Mouse (Mus musculus) forebrain, embryonic 11.5 days (tissue): ENCODE measurements at regions not wholly inside any gene's neighbourhood (a gene's known extent, or its start where the extent isn't known, plus 50 kb on each side); places are given as distances from the start of the nearest gene placed in this dataset.

Experiments used
- ATAC-seq: fragments of 200-750 bp; cut with Nextera tagmentation; replicated peaks from 2 replicates; pipeline ENCODE4 v1.8.0; 2017; ENCODE audit warnings: moderate TSS enrichment; ENCODE audit not compliant: low FRiP score
- DNase-seq: peaks from one replicate; pipeline ENCODE4 v3.0.0-alpha.2; 2017; ENCODE audit warnings: low spot score
- H3K27ac ChIP-seq: fragments of 300-500 bp; sonication (generic); 2 replicates; pipeline ENCODE4 v1.5.1; 2014; ENCODE audit warnings: low read depth, low read length
- H3K27me3 ChIP-seq: fragments of 300-500 bp; sonication (generic); 2 replicates; pipeline ENCODE4 v1.6.1; 2014; ENCODE audit warnings: mild to moderate bottlenecking, low read length, mixed read lengths; ENCODE audit not compliant: control insufficient read depth, insufficient read depth
- H3K36me3 ChIP-seq: fragments of 300-500 bp; sonication (generic); 2 replicates; pipeline ENCODE4 v1.6.1; 2014; ENCODE audit warnings: mild to moderate bottlenecking, low read length, moderate library complexity, mixed read lengths; ENCODE audit not compliant: control insufficient read depth, insufficient read depth
- H3K4me1 ChIP-seq: fragments of 300-500 bp; sonication (generic); replicated peaks from 2 replicates; pipeline ENCODE4 v1.6.1; 2014; ENCODE audit warnings: low read length, mixed read lengths; ENCODE audit not compliant: control insufficient read depth, insufficient read depth
- H3K4me2 ChIP-seq: fragments of 300-500 bp; sonication (generic); 2 replicates; pipeline ENCODE4 v1.6.1; 2014; ENCODE audit warnings: low read depth, mild to moderate bottlenecking, low read length, moderate library complexity, mixed read lengths; ENCODE audit not compliant: severe bottlenecking
- H3K4me3 ChIP-seq: fragments of 300-500 bp; sonication (generic); 2 replicates; pipeline ENCODE4 v1.5.1; 2014; ENCODE audit warnings: low read depth, low read length
- H3K9ac ChIP-seq: fragments of 300-500 bp; sonication (generic); 2 replicates; pipeline ENCODE4 v1.6.1; 2014; ENCODE audit warnings: low read length
- H3K9me3 ChIP-seq: fragments of 300-500 bp; sonication (generic); 2 replicates; pipeline ENCODE4 v1.6.1; 2016; ENCODE audit warnings: low read length, mixed read lengths; ENCODE audit not compliant: control insufficient read depth
- WGBS: fragments of 180-500 bp; shearing (Covaris S2); extraction: QIAGEN DNeasy Blood & Tissue Kit; methylation state at CpG from one replicate; pipeline ENCODE4 v1.1.7; 2014; 5-methylcytosine and 5-hydroxymethylcytosine counted together

DNA sequence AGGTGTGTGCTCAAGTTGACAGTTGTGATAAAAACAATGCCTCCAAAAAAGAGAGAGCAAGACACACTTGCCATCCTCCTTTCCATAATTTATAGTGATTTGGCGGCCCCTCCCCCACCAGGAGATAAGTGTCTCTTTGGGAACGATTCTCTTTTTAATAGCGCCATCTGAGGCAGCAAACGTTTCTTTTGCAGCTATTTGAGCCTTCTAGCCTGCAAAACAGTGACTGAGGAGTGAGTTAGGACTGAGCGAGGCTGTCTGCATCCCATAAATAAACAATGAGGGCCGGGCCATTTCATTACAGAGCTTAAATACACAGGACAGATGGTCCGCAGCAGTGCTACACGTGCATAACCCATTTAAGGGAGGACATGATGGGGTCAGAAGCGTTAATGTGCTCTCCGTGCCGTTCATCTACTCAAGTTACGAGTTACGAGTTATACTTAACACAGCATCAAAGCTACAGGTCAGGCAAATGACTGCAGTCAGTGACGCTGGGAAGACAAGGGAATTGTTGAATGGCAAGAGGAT is 99.0 kb upstream of the Slc25a26 start:
- Histone ChIP-seq H3K9ac (no peak overlapping the region), H3K9me3 (no peaks in the 10 kb centered on the region), H3K27ac (peak overlapping the region; percentile 26; the same call in 1 of the 2 replicates), H3K27me3 (no peaks in the 10 kb centered on the region), H3K4me3 (peak overlapping the region; percentile 8; the same call in 1 of the 2 replicates), H3K4me1 (peaks cover 15% of the 10 kb centered on the region), H3K36me3 (no peaks in the 10 kb centered on the region), H3K4me2 (peak overlapping the region; percentile 38; the same call in 1 of the 2 replicates)
- ATAC-seq (peak; percentile 75), DNase-seq (peak; percentile 52)
- whole genome bisulfite sequencing = 20% methylated on average over 14 of the region's 14 CpGs

DNA sequence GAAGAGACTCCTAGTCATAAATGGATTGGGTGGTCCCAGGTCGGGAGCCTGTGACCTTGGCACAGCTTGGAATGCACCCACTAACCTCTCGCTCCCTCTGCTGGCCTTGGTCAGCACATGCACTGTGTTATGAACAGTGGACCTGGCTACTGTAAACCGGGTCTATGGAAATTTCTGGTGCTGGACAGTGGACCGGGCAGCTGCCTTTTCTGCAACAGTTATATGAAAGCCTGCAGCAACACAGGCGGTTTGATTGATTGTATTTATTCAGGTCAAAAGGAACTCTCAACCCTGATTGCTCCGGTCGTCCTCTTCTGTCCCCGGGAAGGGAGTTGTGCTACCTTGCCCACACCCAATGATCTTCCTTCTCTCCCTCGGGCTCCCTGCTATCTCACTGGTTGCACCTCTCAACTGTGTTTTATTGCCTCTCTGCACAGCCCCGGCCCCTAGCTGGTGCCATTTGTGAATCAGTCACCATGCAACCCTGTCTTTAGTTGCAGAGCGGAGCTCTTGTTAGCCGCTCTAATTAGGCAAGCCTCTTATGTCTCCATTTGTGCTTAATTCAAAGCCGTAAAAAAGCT is 99.6 kb upstream of the Slc25a26 start:
- no peaks in the 10 kb centered on the region for H3K27me3 ChIP-seq
- H3K4me3 ChIP-seq = peak overlapping the region; percentile 8; the same call in 1 of the 2 replicates
- DNase-seq (peak; percentile 65), ATAC-seq (peak; percentile 80)
- no peak overlapping the region for H3K27ac ChIP-seq
- H3K4me2 ChIP-seq = peak overlapping the region; percentile 38
- 24% methylated on average over 13 of the region's 13 CpGs for WGBS
- H3K4me1 ChIP-seq = peaks cover 15% of the 10 kb centered on the region
- no peak overlapping the region; the same call in 1 of the 2 replicates for H3K9ac ChIP-seq
- no peaks in the 10 kb centered on the region for H3K9me3 ChIP-seq
- H3K36me3 ChIP-seq = no peaks in the 10 kb centered on the region

DNA sequence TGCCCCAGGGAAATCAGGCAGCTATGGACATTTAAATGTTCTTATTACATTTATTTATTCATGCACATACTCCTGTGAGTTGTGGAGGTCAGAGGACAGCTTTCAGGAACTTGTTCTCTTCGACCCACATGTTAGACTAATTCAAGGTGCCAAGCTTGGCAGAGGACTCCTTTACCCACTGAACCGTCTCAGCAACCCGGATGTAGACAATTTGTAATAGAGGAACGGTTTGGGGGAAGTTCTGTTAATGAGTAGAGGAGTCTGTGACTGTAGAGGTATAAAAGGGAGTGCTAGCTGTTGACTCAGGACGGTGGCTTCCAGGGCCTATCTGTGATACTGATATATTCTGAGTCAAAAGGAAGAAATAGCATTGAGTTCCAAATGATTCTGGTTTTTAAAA is 107.4 kb upstream of the Magi1 start:
- Histone ChIP-seq H3K27me3 (no peaks in the 10 kb centered on the region), H3K4me1 (0 out of 2 replicates have a peak, but pooled peaks cover 2% of the 10 kb centered on the region), H3K9me3 (no peaks in the 10 kb centered on the region), H3K4me2 (no peak overlapping the region), H3K27ac (no peak overlapping the region), H3K9ac (no peak overlapping the region), H3K4me3 (no peak overlapping the region), H3K36me3 (no peaks in the 10 kb centered on the region)
- DNase-seq = no peak
- no peak for ATAC-seq
- 82% methylated on average over 5 of the region's 5 CpGs for WGBS

GRCm38 (mm10) chr6:94390403-94390802 is 106.7 kb upstream of the Magi1 start:
- WGBS = 79% methylated on average over 2 of the region's 2 CpGs
- no peak for DNase-seq
- Histone ChIP-seq H3K4me3 (no peak overlapping the region), H3K9me3 (no peaks in the 10 kb centered on the region), H3K27me3 (no peaks in the 10 kb centered on the region), H3K9ac (no peak overlapping the region), H3K27ac (no peak overlapping the region), H3K36me3 (no peaks in the 10 kb centered on the region), H3K4me2 (no peak overlapping the region), H3K4me1 (0 out of 2 replicates have a peak, but pooled peaks cover 2% of the 10 kb centered on the region)
- no peak for ATAC-seq

- Histone ChIP-seq H3K4me1 (0 out of 2 replicates have a peak, but pooled peaks cover 2% of the 10 kb centered on the region), H3K36me3 (no peaks in the 10 kb centered on the region), H3K9me3 (no peaks in the 10 kb centered on the region), H3K27ac (no peak overlapping the region), H3K4me3 (no peak overlapping the region), H3K27me3 (no peaks in the 10 kb centered on the region), H3K4me2 (no peak overlapping the region), H3K9ac (no peak overlapping the region)
- WGBS = 83% methylated on average over 9 of the region's 9 CpGs
- no peak for ATAC-seq
- DNase-seq = no peak
Measured at GRCm38 (mm10) chr6:94389716-94390115, 106.0 kb upstream of the Magi1 start.

DNA sequence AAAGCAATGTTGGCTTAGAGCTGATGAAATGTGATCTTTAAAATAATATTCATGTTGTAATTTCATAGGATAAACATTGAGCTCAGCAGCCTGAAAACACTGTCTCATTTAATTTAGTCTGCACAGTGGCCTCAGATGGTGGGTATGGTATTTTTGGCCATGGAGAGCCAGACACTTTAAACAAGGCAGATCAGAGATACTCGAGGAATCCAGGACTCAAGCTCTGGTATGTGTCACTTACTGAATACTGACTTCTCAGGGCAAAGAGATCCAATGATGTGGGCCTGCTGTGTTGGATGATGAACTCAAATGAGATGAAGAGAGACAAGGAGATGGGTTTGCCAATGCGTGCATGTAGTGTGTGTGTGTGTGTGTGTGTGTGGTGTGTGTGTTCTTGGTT is 103.9 kb upstream of the Magi1 start:
- no peak for ATAC-seq
- no peak overlapping the region for H3K4me2 ChIP-seq
- no peaks in the 10 kb centered on the region for H3K9me3 ChIP-seq
- H3K9ac ChIP-seq = no peak overlapping the region
- H3K4me1 ChIP-seq = no peaks in the 10 kb centered on the region
- WGBS = 73% methylated on average over 2 of the region's 2 CpGs
- H3K27ac ChIP-seq = no peak overlapping the region
- DNase-seq = no peak
- no peaks in the 10 kb centered on the region for H3K36me3 ChIP-seq
- H3K27me3 ChIP-seq = no peaks in the 10 kb centered on the region
- no peak overlapping the region for H3K4me3 ChIP-seq

DNA sequence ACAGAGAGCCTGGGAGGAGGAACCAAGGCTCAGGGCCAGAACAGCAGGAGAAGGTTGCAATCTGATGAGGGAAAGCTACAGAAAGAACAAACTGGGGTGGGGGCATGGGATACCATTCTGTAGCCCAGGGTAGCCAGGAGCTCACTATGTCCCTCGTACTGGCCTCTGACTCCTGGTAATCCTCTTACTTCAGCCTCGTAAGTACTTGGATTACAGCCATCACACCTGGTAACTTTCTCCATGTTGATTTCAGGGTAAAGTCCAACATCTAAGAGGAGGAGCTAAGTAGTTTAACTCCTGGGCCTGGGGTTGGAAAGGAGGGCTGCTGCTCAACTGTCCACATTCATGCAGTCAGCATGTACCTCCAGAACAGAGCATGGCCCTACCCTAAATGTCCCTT is 101.8 kb upstream of the Magi1 start:
- no peaks in the 10 kb centered on the region for H3K9me3 ChIP-seq
- H3K4me3 ChIP-seq = no peak overlapping the region
- no peak overlapping the region for H3K4me2 ChIP-seq
- H3K36me3 ChIP-seq = no peaks in the 10 kb centered on the region
- H3K27me3 ChIP-seq = no peaks in the 10 kb centered on the region
- no peaks in the 10 kb centered on the region for H3K4me1 ChIP-seq
- WGBS = 57% methylated on average over 2 of the region's 2 CpGs
- H3K27ac ChIP-seq = no peak overlapping the region
- H3K9ac ChIP-seq = no peak overlapping the region
- ATAC-seq = no peak
- DNase-seq = no peak

DNA sequence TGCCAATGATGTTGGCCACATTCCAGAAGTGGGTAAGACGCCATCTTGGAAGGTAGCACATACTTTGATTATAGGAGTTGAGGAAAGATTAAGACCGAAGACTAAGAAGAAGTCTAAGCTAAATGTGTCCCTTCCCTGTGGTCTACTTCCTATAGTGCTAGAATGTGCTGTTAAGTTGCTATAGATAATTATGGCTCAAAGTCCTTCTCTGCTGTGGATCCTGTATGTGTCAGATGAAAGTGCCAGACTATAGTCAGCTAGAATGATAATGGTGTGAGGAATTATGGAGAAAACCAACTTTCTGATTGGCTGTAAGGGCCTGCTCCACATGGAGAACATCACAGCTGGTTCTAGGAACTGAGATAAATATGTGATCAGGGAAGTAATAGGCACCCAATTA is 86.3 kb upstream of the Magi1 start:
- Histone ChIP-seq H3K36me3 (no peaks in the 10 kb centered on the region), H3K9ac (no peak overlapping the region), H3K27ac (no peak overlapping the region), H3K9me3 (no peaks in the 10 kb centered on the region), H3K4me1 (no peaks in the 10 kb centered on the region), H3K4me2 (no peak overlapping the region), H3K4me3 (no peak overlapping the region), H3K27me3 (no peaks in the 10 kb centered on the region)
- DNase-seq (no peak), ATAC-seq (no peak)
- WGBS = 86% methylated on average over 2 of the region's 2 CpGs

- ATAC-seq (no peak), DNase-seq (no peak)
- WGBS = 88% methylated on average over 6 of the region's 6 CpGs
- H3K36me3 ChIP-seq = no peaks in the 10 kb centered on the region
- no peak overlapping the region for H3K4me2 ChIP-seq
- H3K27me3 ChIP-seq = no peaks in the 10 kb centered on the region
- H3K27ac ChIP-seq = no peak overlapping the region
- no peak overlapping the region for H3K9ac ChIP-seq
- no peak overlapping the region for H3K4me3 ChIP-seq
- no peaks in the 10 kb centered on the region for H3K9me3 ChIP-seq
- no peaks in the 10 kb centered on the region for H3K4me1 ChIP-seq
Measured at GRCm38 (mm10) chr6:94363951-94364350, 80.2 kb upstream of the Magi1 start.
